Mouse (Mus musculus) intestine, postnatal 0 days (tissue): Measurements from ENCODE around the gene Cfap161. TPM values are rescaled to one million over a fixed set of nuclear protein-coding genes. Genes with fewer than 3 reads are reported as not detected.

Source experiments
- ATAC-seq: fragments of 200-750 bp; cut with Nextera tagmentation; 2 replicates; pipeline ENCODE4 v1.8.0; 2017; ENCODE audit warnings: mild to moderate bottlenecking, moderate TSS enrichment, moderate library complexity
- H3K27ac ChIP-seq: fragments of 300-500 bp; sonication (generic); 2 replicates; pipeline ENCODE4 v1.5.1; 2014; ENCODE audit warnings: mild to moderate bottlenecking, low read depth, low read length, moderate library complexity
- H3K27me3 ChIP-seq: fragments of 300-500 bp; sonication (generic); replicated peaks from 2 replicates; pipeline ENCODE4 v1.6.1; 2014; ENCODE audit warnings: low read length, mixed read lengths; ENCODE audit not compliant: control insufficient read depth, insufficient read depth
- H3K36me3 ChIP-seq: fragments of 300-500 bp; sonication (generic); 2 replicates; pipeline ENCODE4 v1.6.1; 2014; ENCODE audit warnings: mild to moderate bottlenecking, moderate library complexity; ENCODE audit not compliant: control insufficient read depth, insufficient read depth
- H3K4me1 ChIP-seq: fragments of 300-500 bp; sonication (generic); replicated peaks from 2 replicates; pipeline ENCODE4 v1.6.1; 2014; ENCODE audit warnings: antibody characterized with exemption, low read length, mixed read lengths; ENCODE audit not compliant: control insufficient read depth, insufficient read depth
- H3K4me2 ChIP-seq: fragments of 300-500 bp; sonication (generic); replicated peaks from 2 replicates; pipeline ENCODE4 v1.6.1; 2014; ENCODE audit warnings: low read depth, mild to moderate bottlenecking, moderate library complexity
- H3K4me3 ChIP-seq: fragments of 300-500 bp; sonication (generic); 2 replicates; pipeline ENCODE4 v1.5.1; 2014; ENCODE audit warnings: low read depth, low read length
- H3K9ac ChIP-seq: fragments of 300-500 bp; sonication (generic); 2 replicates; pipeline ENCODE4 v1.6.1; 2014; ENCODE audit warnings: mild to moderate bottlenecking, low read depth, low read length
- H3K9me3 ChIP-seq: fragments of 300-500 bp; sonication (generic); 2 replicates; pipeline ENCODE4 v1.6.1; 2016; ENCODE audit warnings: mixed run types; ENCODE audit not compliant: control insufficient read depth
- CTCF ChIP-seq: sonication (generic); IDR thresholded peaks from 2 replicates; pipeline ENCODE4 v1.5.1; 2016; ENCODE audit warnings: low read depth, mild to moderate bottlenecking, control low read depth, antibody characterized with exemption, moderate library complexity
- WGBS: fragments of 180-500 bp; shearing (Covaris S2); extraction: QIAGEN DNeasy Blood & Tissue Kit; methylation state at CpG from one replicate; pipeline ENCODE4 v1.1.7; 2014; 5-methylcytosine and 5-hydroxymethylcytosine counted together
- polyA plus RNA-seq: library from polyadenylated mRNA; unstranded; fragments of >200 nt; fragmentation: Nextera tagmentation; extraction: Ambion mirVana; gene quantifications from 2 replicates; pipeline ENCODE4 v1.2.1, GENCODE M21; 2015

Cfap161 gene
- polyA plus RNA-seq, 1 experiment from 2014 or later: not detected

- ATAC-seq: no peak
- no peak for TF ChIP-seq CTCF
- Histone ChIP-seq H3K9me3 (no peaks in the 10 kb centered on the region), H3K4me2 (no peak overlapping the region), H3K9ac (no peak overlapping the region), H3K27me3 (no peaks in the 10 kb centered on the region), H3K4me1 (no peaks in the 10 kb centered on the region), H3K27ac (no peak overlapping the region), H3K4me3 (no peak overlapping the region), H3K36me3 (no peaks in the 10 kb centered on the region)
- 61% methylated on average over 6 of the region's 6 CpGs for WGBS
These were observed 12.3 kb upstream of the Cfap161 start for GRCm38 (mm10) chr7:83806934-83807333.

DNA sequence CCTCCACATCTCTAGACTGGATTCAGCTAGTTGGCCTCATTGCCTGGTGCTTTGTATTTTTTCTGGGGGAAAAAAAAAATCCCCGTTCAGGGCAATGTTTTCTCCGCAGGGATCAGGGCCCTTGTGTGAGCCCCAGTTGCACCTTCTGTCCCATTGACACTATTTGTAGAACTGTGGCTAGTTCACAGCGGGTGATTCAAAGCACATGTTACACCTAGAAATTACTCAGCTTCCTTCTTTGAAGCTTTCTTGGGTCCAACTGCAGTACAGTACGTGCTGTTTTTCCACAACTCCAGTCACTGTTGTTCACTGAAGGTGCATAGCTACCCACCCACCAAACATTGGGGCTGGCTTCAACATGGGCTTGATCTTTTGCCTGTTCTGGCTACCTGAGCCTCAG, 9.1 kb upstream of the Cfap161 start:
- Histone ChIP-seq H3K4me2 (no peak overlapping the region), H3K9me3 (no peaks in the 10 kb centered on the region), H3K27me3 (no peaks in the 10 kb centered on the region), H3K27ac (no peak overlapping the region), H3K36me3 (no peaks in the 10 kb centered on the region), H3K4me3 (no peak overlapping the region), H3K4me1 (no peaks in the 10 kb centered on the region), H3K9ac (no peak overlapping the region)
- TF ChIP-seq CTCF: no peak
- 90% methylated on average over 4 of the region's 4 CpGs for WGBS
- no peak for ATAC-seq

GRCm38 (mm10) chr7:83802509-83802908, 7.8 kb upstream of the Cfap161 start:
- Histone ChIP-seq H3K4me2 (no peak overlapping the region), H3K9ac (no peak overlapping the region), H3K4me1 (no peaks in the 10 kb centered on the region; the same call in 1 of the 2 replicates), H3K9me3 (no peaks in the 10 kb centered on the region), H3K27me3 (no peaks in the 10 kb centered on the region), H3K36me3 (no peaks in the 10 kb centered on the region), H3K4me3 (no peak overlapping the region), H3K27ac (no peak overlapping the region)
- ATAC-seq: 0 out of 2 replicates have a peak, but pooled peaks have one; percentile 36
- WGBS: 56% methylated on average over 7 of the region's 7 CpGs
- peak; percentile 82 for TF ChIP-seq CTCF

- Histone ChIP-seq H3K4me2 (no peak overlapping the region), H3K4me1 (no peaks in the 10 kb centered on the region; the same call in 1 of the 2 replicates), H3K27ac (no peak overlapping the region), H3K36me3 (no peaks in the 10 kb centered on the region), H3K27me3 (no peaks in the 10 kb centered on the region), H3K9me3 (no peaks in the 10 kb centered on the region), H3K4me3 (no peak overlapping the region), H3K9ac (no peak overlapping the region)
- no peak for ATAC-seq
- TF ChIP-seq CTCF: no peak
- WGBS: 71% methylated on average over 2 of the region's 2 CpGs
These were observed 7.3 kb upstream of the Cfap161 start for GRCm38 (mm10) chr7:83802007-83802406.

- no peak for ATAC-seq
- H3K27ac ChIP-seq: no peak overlapping the region
- WGBS: 91% methylated on average over 6 of the region's 6 CpGs
These were observed 6.8 kb upstream of the Cfap161 start for GRCm38 (mm10) chr7:83801483-83801875.

DNA sequence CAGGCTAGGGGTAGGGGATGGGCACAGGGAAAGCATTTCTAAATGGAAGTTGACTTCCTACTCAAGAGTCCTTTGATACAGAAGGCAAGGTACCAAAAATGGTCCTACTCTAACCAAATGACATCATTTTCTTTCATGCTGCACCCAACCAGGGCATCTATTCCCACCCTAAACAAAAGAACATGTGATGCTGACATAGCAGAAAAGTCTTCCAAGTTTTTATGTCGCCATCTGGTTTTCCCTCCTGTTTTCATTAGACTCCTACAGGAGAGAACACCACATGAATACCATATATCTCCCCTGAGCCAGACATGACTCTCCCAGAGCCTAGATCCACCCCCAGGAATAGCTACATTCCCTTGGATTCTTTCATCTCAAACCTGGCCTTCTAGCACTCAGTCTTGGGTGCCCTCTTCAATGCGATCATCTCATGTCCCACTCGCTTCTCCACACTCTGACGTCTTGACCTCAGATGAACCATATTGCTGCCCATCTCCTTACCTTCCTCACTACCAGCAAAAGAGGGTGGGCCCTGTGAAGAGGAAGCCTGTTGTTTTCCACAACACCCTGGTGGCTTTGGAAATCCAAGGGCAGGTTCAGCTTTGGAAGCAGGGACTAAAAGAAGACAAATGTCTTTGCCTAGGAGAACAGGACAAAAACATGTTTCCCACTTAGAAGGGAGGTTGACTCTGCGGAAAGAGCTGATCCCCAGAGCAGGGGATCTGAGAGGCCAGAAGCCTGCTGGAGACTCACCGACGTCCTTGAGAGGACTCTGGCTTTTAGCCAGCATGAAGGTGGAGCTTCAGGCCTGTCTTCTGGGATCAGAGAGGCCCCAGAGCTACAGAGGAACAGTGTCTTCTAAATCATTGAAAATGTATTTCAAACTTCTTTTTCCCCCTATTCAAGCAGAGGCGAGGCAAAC, 6.1 kb upstream of the Cfap161 start:
- Histone ChIP-seq H3K9ac (no peak overlapping the region), H3K36me3 (no peaks in the 10 kb centered on the region), H3K27me3 (no peaks in the 10 kb centered on the region), H3K4me1 (no peaks in the 10 kb centered on the region; the same call in 1 of the 2 replicates), H3K4me2 (no peak overlapping the region), H3K4me3 (no peak overlapping the region), H3K9me3 (no peaks in the 10 kb centered on the region), H3K27ac (no peak overlapping the region)
- WGBS: 67% methylated on average over 8 of the region's 8 CpGs
- TF ChIP-seq CTCF: no peak
- ATAC-seq: no peak

More at GRCm38 (mm10) chr7:83801483-83801875, 6.8 kb upstream of the Cfap161 start:
- Histone ChIP-seq H3K4me3 (no peak overlapping the region), H3K4me2 (no peak overlapping the region), H3K4me1 (no peaks in the 10 kb centered on the region; the same call in 1 of the 2 replicates), H3K9ac (no peak overlapping the region), H3K27me3 (no peaks in the 10 kb centered on the region), H3K9me3 (no peaks in the 10 kb centered on the region), H3K36me3 (no peaks in the 10 kb centered on the region)
- no peak for TF ChIP-seq CTCF
